Mouse (Mus musculus) heart, embryonic 15.5 days (tissue): ENCODE measurements at regions not wholly inside any gene's neighbourhood (a gene's known extent, or its start where the extent isn't known, plus 50 kb on each side); places are given as distances from the start of the nearest gene placed in this dataset.

Experiments
- ATAC-seq: fragments of 200-750 bp; cut with Nextera tagmentation; replicated peaks from 2 replicates; pipeline ENCODE4 v1.8.0; 2017; ENCODE audit warnings: low read depth, moderate TSS enrichment; ENCODE audit not compliant: insufficient number of reproducible peaks, insufficient read depth, low FRiP score
- H3K27ac ChIP-seq: fragments of 300-500 bp; sonication (generic); 2 replicates; pipeline ENCODE4 v1.5.1; 2015; ENCODE audit warnings: mild to moderate bottlenecking, inconsistent platforms
- H3K27me3 ChIP-seq: fragments of 300-500 bp; sonication (generic); 2 replicates; pipeline ENCODE4 v1.6.1; 2015; ENCODE audit warnings: inconsistent platforms
- H3K36me3 ChIP-seq: fragments of 300-500 bp; sonication (generic); 2 replicates; pipeline ENCODE4 v1.6.1; 2015; ENCODE audit warnings: mild to moderate bottlenecking, inconsistent platforms
- H3K4me1 ChIP-seq: fragments of 300-500 bp; sonication (generic); replicated peaks from 2 replicates; pipeline ENCODE4 v1.6.1; 2015; ENCODE audit warnings: inconsistent platforms
- H3K4me2 ChIP-seq: fragments of 300-500 bp; sonication (generic); 2 replicates; pipeline ENCODE4 v1.6.1; 2015; ENCODE audit warnings: inconsistent platforms, mild to moderate bottlenecking, moderate library complexity
- H3K4me3 ChIP-seq: fragments of 300-500 bp; sonication (generic); 2 replicates; pipeline ENCODE4 v1.5.1; 2015; ENCODE audit warnings: mild to moderate bottlenecking, inconsistent platforms
- H3K9ac ChIP-seq: fragments of 300-500 bp; sonication (generic); 2 replicates; pipeline ENCODE4 v1.6.1; 2015; ENCODE audit warnings: mild to moderate bottlenecking, inconsistent platforms
- H3K9me3 ChIP-seq: fragments of 300-500 bp; sonication (generic); replicated peaks from 2 replicates; pipeline ENCODE4 v1.6.1; 2016; ENCODE audit warnings: inconsistent platforms
- WGBS: fragments of 180-500 bp; shearing (Covaris S2); methylation state at CpG from one replicate; pipeline ENCODE4 v1.1.7; 2015; ENCODE audit warnings: mixed read lengths; 5-methylcytosine and 5-hydroxymethylcytosine counted together

- H3K36me3 ChIP-seq = no peaks in the 10 kb centered on the region
- WGBS = 50% methylated on average over 6 of the region's 6 CpGs
- no peak for ATAC-seq
- H3K27me3 ChIP-seq = no peaks in the 10 kb centered on the region
- no peak overlapping the region for H3K4me3 ChIP-seq
- H3K9ac ChIP-seq = no peak overlapping the region
- no peak overlapping the region for H3K27ac ChIP-seq
- no peak overlapping the region for H3K4me2 ChIP-seq
- no peaks in the 10 kb centered on the region for H3K9me3 ChIP-seq
- no peaks in the 10 kb centered on the region for H3K4me1 ChIP-seq
Measured at GRCm38 (mm10) chr11:63775382-63775781, 146.7 kb downstream of the Hs3st3b1 start.

GRCm38 (mm10) chr11:63779371-63779770, 142.7 kb downstream of the Hs3st3b1 start:
- H3K4me3 ChIP-seq = no peak overlapping the region
- no peak overlapping the region for H3K9ac ChIP-seq
- H3K27me3 ChIP-seq = no peaks in the 10 kb centered on the region
- 64% methylated on average over 6 of the region's 6 CpGs for WGBS
- ATAC-seq = no peak
- H3K36me3 ChIP-seq = no peaks in the 10 kb centered on the region
- no peaks in the 10 kb centered on the region for H3K9me3 ChIP-seq
- no peak overlapping the region for H3K4me2 ChIP-seq
- no peak overlapping the region for H3K27ac ChIP-seq
- H3K4me1 ChIP-seq = no peaks in the 10 kb centered on the region

GRCm38 (mm10) chr11:63781967-63782915, 139.8 kb downstream of the Hs3st3b1 start:
- Histone ChIP-seq H3K27ac (no peak overlapping the region), H3K36me3 (no peaks in the 10 kb centered on the region), H3K4me3 (no peak overlapping the region), H3K9ac (no peak overlapping the region), H3K4me1 (no peaks in the 10 kb centered on the region), H3K4me2 (no peak overlapping the region), H3K27me3 (no peaks in the 10 kb centered on the region), H3K9me3 (no peaks in the 10 kb centered on the region)
- WGBS = 81% methylated on average over 19 of the region's 19 CpGs
- no peak for ATAC-seq

- Histone ChIP-seq H3K27me3 (no peaks in the 10 kb centered on the region), H3K27ac (no peak overlapping the region), H3K4me1 (peaks cover 4% of the 10 kb centered on the region; the same call in 1 of the 2 replicates), H3K4me3 (no peak overlapping the region), H3K4me2 (no peak overlapping the region), H3K36me3 (no peaks in the 10 kb centered on the region), H3K9ac (no peak overlapping the region), H3K9me3 (no peaks in the 10 kb centered on the region)
- WGBS = 47% methylated on average over 8 of the region's 8 CpGs
- no peak for ATAC-seq
Measured at GRCm38 (mm10) chr11:63785281-63785886, 136.7 kb downstream of the Hs3st3b1 start.

GRCm38 (mm10) chr11:63785965-63786364, 136.1 kb downstream of the Hs3st3b1 start:
- Histone ChIP-seq H3K4me3 (no peak overlapping the region), H3K36me3 (no peaks in the 10 kb centered on the region), H3K9me3 (no peaks in the 10 kb centered on the region), H3K9ac (no peak overlapping the region), H3K27me3 (no peaks in the 10 kb centered on the region), H3K4me2 (no peak overlapping the region), H3K27ac (no peak overlapping the region), H3K4me1 (peaks cover 7% of the 10 kb centered on the region; the same call in 1 of the 2 replicates)
- no peak for ATAC-seq
- WGBS = 64% methylated on average over 4 of the region's 4 CpGs

GRCm38 (mm10) chr11:63789473-63790120, 132.5 kb downstream of the Hs3st3b1 start:
- no peak for ATAC-seq
- Histone ChIP-seq H3K27ac (no peak overlapping the region), H3K9me3 (no peaks in the 10 kb centered on the region), H3K9ac (no peak overlapping the region), H3K4me1 (peaks cover 12% of the 10 kb centered on the region; the same call in 1 of the 2 replicates), H3K4me3 (no peak overlapping the region), H3K4me2 (no peak overlapping the region), H3K36me3 (no peaks in the 10 kb centered on the region), H3K27me3 (0 out of 2 replicates have a peak, but pooled peaks cover 3% of the 10 kb centered on the region)
- 64% methylated on average over 8 of the region's 8 CpGs for WGBS

- Histone ChIP-seq H3K4me2 (0 out of 2 replicates have a peak overlapping the region, but pooled peaks have one; percentile 31), H3K4me1 (peaks cover 12% of the 10 kb centered on the region; the same call in 1 of the 2 replicates), H3K9ac (no peak overlapping the region), H3K27me3 (0 out of 2 replicates have a peak, but pooled peaks cover 3% of the 10 kb centered on the region), H3K4me3 (no peak overlapping the region), H3K27ac (no peak overlapping the region), H3K9me3 (no peaks in the 10 kb centered on the region), H3K36me3 (no peaks in the 10 kb centered on the region)
- WGBS = 41% methylated on average over 13 of the region's 13 CpGs
- no peak for ATAC-seq
Measured at GRCm38 (mm10) chr11:63791004-63791862, 130.9 kb downstream of the Hs3st3b1 start.

- Histone ChIP-seq H3K4me3 (no peak overlapping the region), H3K27ac (no peak overlapping the region), H3K36me3 (no peaks in the 10 kb centered on the region), H3K9me3 (no peaks in the 10 kb centered on the region), H3K4me1 (peaks cover 12% of the 10 kb centered on the region; the same call in 1 of the 2 replicates), H3K4me2 (no peak overlapping the region), H3K27me3 (0 out of 2 replicates have a peak, but pooled peaks cover 3% of the 10 kb centered on the region), H3K9ac (no peak overlapping the region)
- ATAC-seq = no peak
- WGBS = 76% methylated on average over 8 of the region's 8 CpGs
Measured at GRCm38 (mm10) chr11:63793732-63794503, 128.2 kb downstream of the Hs3st3b1 start.

- Histone ChIP-seq H3K4me1 (no peaks in the 10 kb centered on the region), H3K9me3 (no peaks in the 10 kb centered on the region), H3K36me3 (no peaks in the 10 kb centered on the region), H3K27me3 (no peaks in the 10 kb centered on the region), H3K9ac (no peak overlapping the region), H3K4me3 (no peak overlapping the region), H3K4me2 (no peak overlapping the region), H3K27ac (no peak overlapping the region)
- no peak for ATAC-seq
- WGBS = 74% methylated on average over 5 of the region's 5 CpGs
Measured at GRCm38 (mm10) chr11:63812146-63812545, 109.9 kb downstream of the Hs3st3b1 start.

GRCm38 (mm10) chr11:63822847-63823246, 99.2 kb downstream of the Hs3st3b1 start:
- no peaks in the 10 kb centered on the region for H3K36me3 ChIP-seq

More at GRCm38 (mm10) chr11:63822847-63823246, 99.2 kb downstream of the Hs3st3b1 start:
- Histone ChIP-seq H3K27ac (no peak overlapping the region), H3K4me2 (no peak overlapping the region), H3K4me3 (no peak overlapping the region), H3K4me1 (peaks cover 8% of the 10 kb centered on the region; the same call in 1 of the 2 replicates), H3K27me3 (no peaks in the 10 kb centered on the region), H3K9ac (no peak overlapping the region), H3K9me3 (no peaks in the 10 kb centered on the region)
- 78% methylated on average over 4 of the region's 4 CpGs for WGBS
- ATAC-seq = no peak
